Mouse (Mus musculus) thymus, adult 2 months (tissue): Measurements from ENCODE around the gene Prkcz. TPM values are rescaled to one million over a fixed set of nuclear protein-coding genes. Genes with fewer than 3 reads are reported as not detected.

Experiments
- DNase-seq: peaks from one replicate; pipeline ENCODE4 v3.0.0; 2021
- H3K27ac ChIP-seq: fragments of 200-500 bp; 2 replicates; pipeline ENCODE4 v1.5.1; 2012; ENCODE audit warnings: low read length, control low read depth; ENCODE audit not compliant: control insufficient read depth, insufficient read depth
- H3K27me3 ChIP-seq: fragments of 200-500 bp; 2 replicates; pipeline ENCODE4 v1.6.1; 2012; ENCODE audit warnings: mild to moderate bottlenecking, low read length, moderate library complexity, mixed read lengths; ENCODE audit not compliant: control insufficient read depth, insufficient read depth
- H3K36me3 ChIP-seq: fragments of 200-500 bp; 2 replicates; pipeline ENCODE4 v1.6.1; 2012; ENCODE audit warnings: mild to moderate bottlenecking, low read length, moderate library complexity; ENCODE audit not compliant: control insufficient read depth, insufficient read depth
- H3K4me1 ChIP-seq: fragments of 200-500 bp; replicated peaks from 2 replicates; pipeline ENCODE4 v1.6.1; 2012; ENCODE audit warnings: low read length; ENCODE audit not compliant: control insufficient read depth, insufficient read depth
- H3K4me3 ChIP-seq: fragments of 200-500 bp; 2 replicates; pipeline ENCODE4 v1.5.1; 2012; ENCODE audit warnings: mild to moderate bottlenecking, low read length, control low read depth, moderate library complexity; ENCODE audit not compliant: control insufficient read depth, insufficient read depth
- CTCF ChIP-seq: fragments of 200-500 bp; IDR thresholded peaks from 2 replicates; pipeline ENCODE4 v1.5.1; 2012; ENCODE audit warnings: mild to moderate bottlenecking, control low read depth, low read length, moderate library complexity, borderline replicate concordance; ENCODE audit not compliant: control insufficient read depth, poor library complexity, insufficient read depth; ENCODE audit errors: extremely low read depth
- POLR2A ChIP-seq: fragments of 200-500 bp; IDR thresholded peaks from 2 replicates; pipeline ENCODE4 v1.6.1; 2012; ENCODE audit warnings: mild to moderate bottlenecking, low read length, control low read depth, moderate library complexity; ENCODE audit not compliant: control insufficient read depth, poor library complexity, insufficient read depth; ENCODE audit errors: extremely low read depth
- WGBS: fragments of 180-500 bp; shearing (Covaris S2); methylation state at CpG from one replicate; pipeline ENCODE4 v1.1.7; 2018; 5-methylcytosine and 5-hydroxymethylcytosine counted together
- polyA plus RNA-seq: library from polyadenylated mRNA; depleted of rRNA; stranded (reverse); fragments of >200 nt; gene quantifications from 2 replicates; pipeline ENCODE4 v1.2.3, GENCODE M21; 2012

Gene Prkcz
- polyA plus RNA-seq, 1 experiment = 8.5 TPM

DNA sequence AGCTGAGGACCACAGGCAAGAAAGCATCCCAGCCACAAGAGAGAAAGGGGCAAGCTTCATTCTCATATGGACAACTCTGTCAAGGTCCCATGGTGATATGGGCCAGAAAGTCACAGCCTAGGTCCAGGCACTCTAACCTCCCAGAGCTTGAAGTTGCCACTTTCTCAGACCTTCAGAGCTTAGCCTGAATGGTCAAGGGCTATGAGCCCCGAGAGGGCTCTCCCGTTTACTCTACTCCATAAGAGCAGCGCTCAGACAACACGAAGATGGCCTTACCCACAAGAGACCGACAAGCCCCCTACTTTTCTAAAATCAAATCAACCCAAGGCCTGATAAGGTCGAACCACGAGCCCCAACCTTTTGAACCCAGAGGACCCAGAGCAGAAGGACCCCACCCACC, 140.1 kb downstream of the Prkcz start:
- H3K27ac ChIP-seq = no peak overlapping the region
- peaks cover 55% of the 10 kb centered on the region for H3K4me1 ChIP-seq
- H3K27me3 ChIP-seq = no peaks in the 10 kb centered on the region
- no peak for DNase-seq
- 29% methylated on average over 7 of the region's 7 CpGs for WGBS
- no peaks in the 10 kb centered on the region for H3K36me3 ChIP-seq
- H3K4me3 ChIP-seq = peak overlapping the region; percentile 89
- no peak for TF ChIP-seq CTCF
- TF ChIP-seq POLR2A = no peak

DNA sequence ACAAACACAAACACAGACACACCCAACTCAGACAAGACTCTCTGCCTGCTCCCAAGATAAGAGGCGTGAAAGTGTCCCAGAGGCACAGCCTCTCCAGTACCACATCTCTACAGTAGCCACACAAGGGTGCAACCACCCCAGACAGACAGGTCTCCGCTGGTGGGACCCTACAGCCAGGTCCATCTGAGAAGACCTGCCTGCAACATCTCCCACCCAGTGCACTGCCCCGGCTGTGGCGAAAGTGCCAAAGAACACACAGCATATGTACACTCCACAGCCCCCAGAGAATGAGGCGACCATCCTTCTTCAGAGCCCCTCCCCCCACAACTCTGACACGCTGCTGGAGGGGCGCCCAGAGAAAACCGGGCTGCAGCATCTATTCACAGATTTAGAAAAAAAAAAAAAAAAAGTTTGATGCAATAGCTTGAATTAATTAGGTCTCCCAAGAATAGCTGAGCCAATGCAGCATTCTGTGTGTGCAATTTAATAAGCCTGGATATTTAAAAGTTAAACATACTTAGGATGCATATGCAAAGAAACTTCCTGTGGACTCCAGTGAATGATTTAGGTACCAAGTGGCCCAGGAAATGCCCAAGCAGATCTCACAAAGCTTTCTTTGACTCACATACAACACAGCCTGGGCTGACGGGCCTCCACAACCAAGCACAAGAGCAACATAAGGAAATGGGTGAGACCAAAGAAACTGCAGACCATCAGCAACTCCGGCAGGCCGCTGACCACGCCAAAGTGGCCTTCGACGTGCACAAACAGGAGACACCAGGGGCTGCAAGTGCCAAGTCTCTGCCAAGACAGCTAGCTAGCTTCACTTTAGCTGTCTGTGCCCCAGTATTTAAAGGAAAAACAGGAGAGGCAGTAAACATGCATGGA, 140.7 kb downstream of the Prkcz start:
- peaks cover 62% of the 10 kb centered on the region for H3K4me1 ChIP-seq
- H3K27me3 ChIP-seq = no peaks in the 10 kb centered on the region
- no peaks in the 10 kb centered on the region for H3K36me3 ChIP-seq
- TF ChIP-seq POLR2A (no peak), CTCF (no peak)
- H3K27ac ChIP-seq = no peak overlapping the region
- H3K4me3 ChIP-seq = peak overlapping the region; percentile 89
- no peak for DNase-seq
- 52% methylated on average over 14 of the region's 14 CpGs for WGBS

DNA sequence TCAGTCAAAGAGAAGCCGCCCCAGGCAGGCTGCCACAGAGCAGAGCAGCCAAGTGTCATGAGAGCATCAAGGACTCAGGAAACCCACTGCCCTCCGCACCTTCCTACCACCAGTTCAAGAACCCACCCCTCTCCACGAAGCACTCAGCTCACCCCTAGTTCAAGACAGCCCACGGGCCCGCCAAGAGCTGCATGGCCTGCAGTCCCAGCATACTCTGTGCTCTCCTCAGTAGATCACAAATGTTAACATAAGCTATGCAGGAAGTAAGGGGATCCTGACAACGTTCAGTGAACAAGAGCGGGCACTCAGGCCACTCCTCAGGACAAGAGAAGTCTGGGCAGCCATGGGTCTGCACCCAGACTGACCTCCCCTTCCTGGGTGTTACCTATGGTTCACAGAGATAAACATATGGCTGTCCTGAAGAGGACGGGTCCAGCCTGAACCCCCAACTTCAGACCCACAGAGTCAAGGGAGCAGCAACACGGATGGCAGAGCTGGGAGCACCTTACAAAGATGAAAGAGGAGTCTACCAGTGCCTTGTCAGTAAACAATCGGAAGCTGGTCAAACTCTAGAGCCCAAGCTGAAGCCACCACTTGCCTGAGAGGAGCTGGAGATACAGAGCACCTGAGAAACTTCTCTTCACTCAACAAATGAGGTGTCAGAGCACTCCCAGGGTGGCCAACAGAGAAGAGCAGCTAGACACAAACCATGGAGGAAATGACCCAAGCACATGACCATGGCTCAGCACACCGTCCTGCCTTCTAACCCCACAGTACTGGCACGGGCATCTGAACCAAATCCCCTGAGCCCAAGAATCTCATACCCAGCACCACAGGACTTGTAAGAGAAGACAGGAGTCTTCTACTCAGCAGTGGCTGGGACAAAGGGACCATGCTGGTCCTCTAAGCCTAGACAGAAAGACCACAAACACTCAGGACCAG, 141.6 kb downstream of the Prkcz start:
- H3K4me1 ChIP-seq = peaks cover 71% of the 10 kb centered on the region
- H3K4me3 ChIP-seq = peak overlapping the region; percentile 38
- H3K36me3 ChIP-seq = no peaks in the 10 kb centered on the region
- no peaks in the 10 kb centered on the region for H3K27me3 ChIP-seq
- TF ChIP-seq POLR2A (no peak), CTCF (no peak)
- peak overlapping the region; percentile 18; the same call in 1 of the 2 replicates for H3K27ac ChIP-seq
- WGBS = 57% methylated on average over 12 of the region's 12 CpGs
- DNase-seq = no peak

DNA sequence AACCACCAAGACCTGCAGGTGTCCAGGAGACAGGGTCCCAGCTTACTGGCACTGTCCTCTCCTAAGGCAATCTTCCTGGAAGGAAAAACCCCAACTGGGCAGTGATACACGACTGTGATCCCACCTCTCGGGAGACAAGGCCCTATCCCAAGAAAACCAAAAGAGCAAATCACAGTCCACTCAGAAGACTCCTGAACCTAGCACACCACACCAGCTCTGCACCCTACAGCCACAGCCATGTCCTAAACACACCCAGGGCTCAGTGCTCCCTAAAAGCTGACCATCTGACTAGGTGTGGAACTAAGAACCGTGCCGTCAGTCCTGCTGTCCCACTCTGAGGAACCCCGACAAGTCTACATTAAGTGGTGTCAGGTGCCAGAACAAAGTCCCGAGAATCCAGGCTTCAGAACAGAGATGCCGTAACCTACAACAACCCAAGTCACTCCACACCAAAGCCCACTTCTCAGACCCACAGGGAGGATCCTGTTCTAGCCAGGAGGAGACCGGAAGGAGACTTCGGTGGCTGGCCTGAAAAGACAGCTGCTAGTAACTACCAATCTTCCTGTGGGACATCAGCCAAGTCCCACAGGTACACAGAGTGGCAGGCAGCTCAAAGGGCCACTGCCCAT, 142.9 kb downstream of the Prkcz start:
- no peaks in the 10 kb centered on the region for H3K36me3 ChIP-seq
- DNase-seq = no peak
- no peak for TF ChIP-seq POLR2A
- no peak for TF ChIP-seq CTCF
- H3K27ac ChIP-seq = no peak overlapping the region
- 81% methylated on average over 9 of the region's 9 CpGs for WGBS
- no peaks in the 10 kb centered on the region for H3K27me3 ChIP-seq
- 0 out of 2 replicates have a peak overlapping the region, but pooled peaks have one; percentile 2 for H3K4me3 ChIP-seq
- H3K4me1 ChIP-seq = peaks cover 77% of the 10 kb centered on the region

DNA sequence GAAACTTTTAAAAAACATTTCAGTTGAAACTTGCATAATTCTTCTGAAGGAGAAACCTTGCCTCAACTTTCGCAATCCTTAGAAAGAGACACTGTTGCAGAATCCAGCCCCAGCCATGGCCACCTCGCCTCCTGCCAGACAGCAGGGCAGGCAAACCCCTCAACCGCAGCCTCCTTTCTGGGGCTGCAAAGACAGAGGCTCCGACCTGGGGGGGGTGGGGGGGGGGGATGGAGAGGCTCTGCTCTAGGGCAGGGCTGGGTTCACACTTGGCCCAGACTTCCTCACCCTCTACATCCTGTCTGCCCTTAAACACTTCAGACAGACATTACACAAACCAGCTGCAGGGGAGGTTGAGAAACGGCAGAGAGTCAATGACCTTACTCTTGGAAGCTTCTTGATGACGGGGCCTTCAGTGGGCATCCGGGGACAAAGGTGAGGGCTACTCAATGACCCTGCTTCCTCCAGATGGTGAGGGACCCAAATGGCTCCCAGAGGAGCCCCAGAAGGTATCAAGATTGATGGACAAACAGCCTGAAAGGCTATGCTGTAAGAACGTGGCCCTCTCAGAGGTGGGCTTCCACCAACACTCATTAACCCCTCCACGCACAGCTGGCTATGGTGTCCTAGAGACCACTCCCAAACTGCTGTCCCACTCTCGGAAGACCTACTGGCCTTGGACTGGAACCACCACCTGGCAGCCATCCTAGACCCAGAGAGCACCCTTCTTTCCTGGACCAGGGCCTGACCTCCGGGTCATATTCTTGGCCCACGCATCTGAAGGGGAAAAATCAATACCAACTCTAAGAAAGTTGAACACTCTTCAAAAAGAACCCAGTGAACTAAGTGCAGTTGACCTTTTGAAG, 143.7 kb downstream of the Prkcz start:
- peak overlapping the region; percentile 65 for H3K27ac ChIP-seq
- H3K27me3 ChIP-seq = no peaks in the 10 kb centered on the region
- DNase-seq = peak; percentile 54
- no peaks in the 10 kb centered on the region for H3K36me3 ChIP-seq
- H3K4me1 ChIP-seq = peaks cover 77% of the 10 kb centered on the region
- H3K4me3 ChIP-seq = 0 out of 2 replicates have a peak overlapping the region, but pooled peaks have one; percentile 1
- TF ChIP-seq CTCF = no peak
- TF ChIP-seq POLR2A = no peak
- WGBS = 31% methylated on average over 12 of the region's 12 CpGs
